Mouse (Mus musculus): ENCODE results near the gene Acot12. TPM values are rescaled to one million over a fixed set of nuclear protein-coding genes. Genes with fewer than 3 reads are reported as not detected.

Acot12 gene
- polyA plus RNA-seq, 1 experiment from 2014 or later = not detected

DNA sequence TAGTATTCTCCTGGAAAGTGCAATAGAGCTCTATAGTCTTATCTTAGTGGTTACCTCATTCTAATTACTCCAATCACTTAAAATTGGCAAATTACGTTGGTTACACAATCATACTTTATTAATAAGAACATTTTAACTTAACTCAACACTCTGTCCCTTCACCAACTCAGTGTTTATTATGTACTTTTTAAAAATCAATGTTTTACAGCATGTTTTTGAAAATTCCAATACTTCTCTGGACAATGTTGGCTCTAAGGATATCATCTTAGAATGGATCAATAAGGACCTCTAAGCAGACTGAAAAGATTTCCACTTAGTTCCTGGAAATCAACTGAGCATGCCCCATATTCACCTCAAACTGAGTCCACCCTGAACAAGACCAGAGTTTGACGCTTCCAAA is 7.1 kb downstream of the Acot12 start:
- WGBS = 89% methylated on average over 2 of the region's 2 CpGs
- DNase-seq (ENCODE audit: low spot score) (no peak), ATAC-seq (replicated peaks; ENCODE audit: insufficient number of reproducible peaks, low FRiP score, low TSS enrichment, low read depth) (no peak)
- Histone ChIP-seq H3K27ac (replicated peaks; ENCODE audit: low read depth, low read length) (no peak overlapping the region), H3K4me2 (ENCODE audit: low read depth, low read length) (no peak overlapping the region), H3K4me1 (ENCODE audit: control insufficient read depth, insufficient read depth, low read length) (no peaks in the 10 kb centered on the region), H3K36me3 (replicated peaks; ENCODE audit: control insufficient read depth, insufficient read depth, low read depth, low read length) (no peaks in the 10 kb centered on the region), H3K4me3 (ENCODE audit: low read depth, low read length) (no peak overlapping the region), H3K9me3 (replicated peaks; ENCODE audit: control insufficient read depth, low read length) (no peaks in the 10 kb centered on the region), H3K27me3 (ENCODE audit: control insufficient read depth, insufficient read depth, low read length) (no peaks in the 10 kb centered on the region), H3K9ac (replicated peaks; ENCODE audit: low read length) (no peak overlapping the region)

DNA sequence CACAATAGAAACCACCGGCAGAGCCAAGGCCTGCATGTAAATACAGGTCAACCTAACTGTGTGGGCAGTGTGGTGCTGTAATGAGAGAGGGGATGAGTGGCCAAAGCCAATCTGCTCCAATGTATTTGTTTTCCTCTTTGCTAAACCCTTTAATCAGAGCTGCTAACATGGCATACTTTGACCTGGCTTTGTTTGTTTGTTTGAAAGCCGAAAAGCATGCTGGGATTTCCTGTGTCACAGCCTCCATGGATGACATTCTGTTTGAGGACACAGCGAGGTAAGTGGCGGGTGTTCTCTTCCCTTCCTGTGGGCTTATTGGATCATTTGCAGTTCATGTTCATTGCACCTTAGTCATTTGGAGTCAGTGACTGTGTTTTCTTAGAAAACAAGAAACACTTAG is 8.7 kb downstream of the Acot12 start:
- H3K9ac ChIP-seq (replicated peaks; ENCODE audit: low read length) = no peak overlapping the region
- no peaks in the 10 kb centered on the region for H3K27me3 ChIP-seq (ENCODE audit: control insufficient read depth, insufficient read depth, low read length)
- no peak for ATAC-seq (replicated peaks; ENCODE audit: insufficient number of reproducible peaks, low FRiP score, low TSS enrichment, low read depth)
- no peaks in the 10 kb centered on the region for H3K9me3 ChIP-seq (replicated peaks; ENCODE audit: control insufficient read depth, low read length)
- H3K27ac ChIP-seq (replicated peaks; ENCODE audit: low read depth, low read length) = no peak overlapping the region
- no peaks in the 10 kb centered on the region for H3K4me1 ChIP-seq (ENCODE audit: control insufficient read depth, insufficient read depth, low read length)
- H3K4me3 ChIP-seq (ENCODE audit: low read depth, low read length) = no peak overlapping the region
- DNase-seq (ENCODE audit: low spot score) = no peak
- H3K36me3 ChIP-seq (replicated peaks; ENCODE audit: control insufficient read depth, insufficient read depth, low read depth, low read length) = no peaks in the 10 kb centered on the region
- no peak overlapping the region for H3K4me2 ChIP-seq (ENCODE audit: low read depth, low read length)
- 65% methylated on average over 4 of the region's 4 CpGs for WGBS

DNA sequence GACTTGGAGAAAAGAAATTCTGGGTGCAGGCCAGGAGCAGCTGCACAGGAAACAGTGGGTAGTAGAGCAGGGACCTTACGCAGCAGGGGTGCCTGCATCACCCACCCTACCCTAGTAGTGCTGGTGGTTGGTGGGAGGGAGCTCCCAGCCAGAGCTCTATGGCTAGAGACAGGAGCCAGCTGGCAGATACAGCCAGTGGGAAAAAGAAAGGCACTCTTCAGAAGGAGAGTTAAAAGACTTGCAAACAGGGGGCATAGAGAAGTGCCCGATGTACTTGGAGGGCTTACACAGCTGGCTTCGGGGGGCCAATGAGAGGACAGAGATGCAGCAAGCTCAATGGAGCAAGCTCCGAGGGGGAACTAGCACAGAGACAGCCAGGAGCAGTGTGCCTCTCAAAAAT is 12.4 kb downstream of the Acot12 start:
- Histone ChIP-seq H3K4me1 (ENCODE audit: control insufficient read depth, insufficient read depth, low read length) (no peaks in the 10 kb centered on the region), H3K36me3 (replicated peaks; ENCODE audit: control insufficient read depth, insufficient read depth, low read depth, low read length) (no peaks in the 10 kb centered on the region), H3K27ac (replicated peaks; ENCODE audit: low read depth, low read length) (no peak overlapping the region), H3K4me3 (ENCODE audit: low read depth, low read length) (no peak overlapping the region), H3K9me3 (replicated peaks; ENCODE audit: control insufficient read depth, low read length) (no peaks in the 10 kb centered on the region), H3K9ac (replicated peaks; ENCODE audit: low read length) (no peak overlapping the region), H3K27me3 (ENCODE audit: control insufficient read depth, insufficient read depth, low read length) (no peaks in the 10 kb centered on the region), H3K4me2 (ENCODE audit: low read depth, low read length) (no peak overlapping the region)
- DNase-seq (ENCODE audit: low spot score) (no peak), ATAC-seq (replicated peaks; ENCODE audit: insufficient number of reproducible peaks, low FRiP score, low TSS enrichment, low read depth) (no peak)
- WGBS = 55% methylated on average over 4 of the region's 4 CpGs

- H3K4me2 ChIP-seq (ENCODE audit: low read depth, low read length) = no peak overlapping the region
- H3K4me3 ChIP-seq (ENCODE audit: low read depth, low read length) = no peak overlapping the region
- H3K36me3 ChIP-seq (replicated peaks; ENCODE audit: control insufficient read depth, insufficient read depth, low read depth, low read length) = no peaks in the 10 kb centered on the region
- ATAC-seq (replicated peaks; ENCODE audit: insufficient number of reproducible peaks, low FRiP score, low TSS enrichment, low read depth) (no peak), DNase-seq (ENCODE audit: low spot score) (no peak)
- H3K9me3 ChIP-seq (replicated peaks; ENCODE audit: control insufficient read depth, low read length) = no peaks in the 10 kb centered on the region
- H3K9ac ChIP-seq (replicated peaks; ENCODE audit: low read length) = no peak overlapping the region
- H3K27ac ChIP-seq (replicated peaks; ENCODE audit: low read depth, low read length) = no peak overlapping the region
- H3K4me1 ChIP-seq (ENCODE audit: control insufficient read depth, insufficient read depth, low read length) = no peaks in the 10 kb centered on the region
- H3K27me3 ChIP-seq (ENCODE audit: control insufficient read depth, insufficient read depth, low read length) = no peaks in the 10 kb centered on the region
Measured at GRCm38 (mm10) chr13:91754762-91755161, 13.4 kb downstream of the Acot12 start.

GRCm38 (mm10) chr13:91756230-91756629 is 14.9 kb downstream of the Acot12 start:
- H3K4me1 ChIP-seq (ENCODE audit: control insufficient read depth, insufficient read depth, low read length) = no peaks in the 10 kb centered on the region
- H3K4me2 ChIP-seq (ENCODE audit: low read depth, low read length) = no peak overlapping the region
- WGBS = 93% methylated on average over 4 of the region's 4 CpGs
- H3K9me3 ChIP-seq (replicated peaks; ENCODE audit: control insufficient read depth, low read length) = no peaks in the 10 kb centered on the region
- no peaks in the 10 kb centered on the region for H3K36me3 ChIP-seq (replicated peaks; ENCODE audit: control insufficient read depth, insufficient read depth, low read depth, low read length)
- no peak for DNase-seq (ENCODE audit: low spot score)
- H3K27ac ChIP-seq (replicated peaks; ENCODE audit: low read depth, low read length) = no peak overlapping the region
- H3K4me3 ChIP-seq (ENCODE audit: low read depth, low read length) = no peak overlapping the region
- no peak overlapping the region for H3K9ac ChIP-seq (replicated peaks; ENCODE audit: low read length)
- no peaks in the 10 kb centered on the region for H3K27me3 ChIP-seq (ENCODE audit: control insufficient read depth, insufficient read depth, low read length)
- no peak for ATAC-seq (replicated peaks; ENCODE audit: insufficient number of reproducible peaks, low FRiP score, low TSS enrichment, low read depth)

DNA sequence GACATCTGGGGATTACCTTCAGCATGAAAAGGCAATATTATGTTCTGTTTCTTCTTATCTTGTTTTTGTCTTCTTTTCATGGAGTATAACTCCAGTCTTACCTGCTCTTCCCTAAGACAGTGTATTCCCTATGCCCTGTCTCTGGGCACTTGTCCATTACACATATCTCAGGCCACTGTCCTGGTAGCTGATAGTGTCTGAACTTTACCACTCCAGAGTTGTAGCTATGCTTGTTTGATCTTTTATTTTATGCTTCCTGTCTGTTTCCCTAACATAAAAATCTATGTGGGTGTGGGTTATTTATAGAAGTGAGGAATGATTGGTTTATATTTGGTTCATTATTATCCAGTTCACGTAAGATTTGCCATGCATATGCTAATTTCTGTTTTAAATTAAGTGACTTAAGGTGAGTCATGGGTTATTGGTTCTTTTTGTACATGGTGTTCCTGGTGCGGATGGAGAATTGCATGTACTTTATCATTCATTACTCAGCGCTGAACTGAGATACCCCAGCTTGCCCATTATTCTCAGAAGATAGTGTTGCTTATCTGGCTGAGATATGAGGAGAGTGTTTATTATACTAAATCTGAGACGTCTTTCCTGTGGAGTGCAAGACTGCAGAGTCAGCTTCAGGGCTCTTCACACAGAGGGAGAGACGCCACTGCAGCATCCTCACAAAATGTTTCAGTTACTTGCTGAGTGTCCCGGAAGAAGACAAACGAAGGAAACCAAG is 17.2 kb downstream of the Acot12 start:
- Histone ChIP-seq H3K4me3 (ENCODE audit: low read depth, low read length) (no peak overlapping the region), H3K9me3 (replicated peaks; ENCODE audit: control insufficient read depth, low read length) (no peaks in the 10 kb centered on the region), H3K9ac (replicated peaks; ENCODE audit: low read length) (no peak overlapping the region), H3K4me2 (ENCODE audit: low read depth, low read length) (no peak overlapping the region), H3K36me3 (replicated peaks; ENCODE audit: control insufficient read depth, insufficient read depth, low read depth, low read length) (no peaks in the 10 kb centered on the region), H3K27me3 (ENCODE audit: control insufficient read depth, insufficient read depth, low read length) (no peaks in the 10 kb centered on the region), H3K27ac (replicated peaks; ENCODE audit: low read depth, low read length) (no peak overlapping the region), H3K4me1 (ENCODE audit: control insufficient read depth, insufficient read depth, low read length) (no peaks in the 10 kb centered on the region)
- DNase-seq (ENCODE audit: low spot score) (no peak), ATAC-seq (replicated peaks; ENCODE audit: insufficient number of reproducible peaks, low FRiP score, low TSS enrichment, low read depth) (no peak)
- WGBS = 81% methylated on average over 7 of the region's 7 CpGs

GRCm38 (mm10) chr13:91759791-91760190 is 18.5 kb downstream of the Acot12 start:
- Histone ChIP-seq H3K27ac (replicated peaks; ENCODE audit: low read depth, low read length) (no peak overlapping the region), H3K4me3 (ENCODE audit: low read depth, low read length) (no peak overlapping the region), H3K27me3 (ENCODE audit: control insufficient read depth, insufficient read depth, low read length) (no peaks in the 10 kb centered on the region), H3K9me3 (replicated peaks; ENCODE audit: control insufficient read depth, low read length) (no peaks in the 10 kb centered on the region), H3K36me3 (replicated peaks; ENCODE audit: control insufficient read depth, insufficient read depth, low read depth, low read length) (no peaks in the 10 kb centered on the region), H3K9ac (replicated peaks; ENCODE audit: low read length) (no peak overlapping the region), H3K4me1 (ENCODE audit: control insufficient read depth, insufficient read depth, low read length) (no peaks in the 10 kb centered on the region), H3K4me2 (ENCODE audit: low read depth, low read length) (no peak overlapping the region)
- DNase-seq (ENCODE audit: low spot score) = no peak
- 72% methylated on average over 8 of the region's 8 CpGs for WGBS
- no peak for ATAC-seq (replicated peaks; ENCODE audit: insufficient number of reproducible peaks, low FRiP score, low TSS enrichment, low read depth)

GRCm38 (mm10) chr13:91760302-91761050 is 19.2 kb downstream of the Acot12 start:
- ATAC-seq (replicated peaks; ENCODE audit: insufficient number of reproducible peaks, low FRiP score, low TSS enrichment, low read depth) (no peak), DNase-seq (ENCODE audit: low spot score) (no peak)
- no peak overlapping the region for H3K4me2 ChIP-seq (ENCODE audit: low read depth, low read length)
- WGBS = 90% methylated on average over 8 of the region's 8 CpGs
- no peaks in the 10 kb centered on the region for H3K36me3 ChIP-seq (replicated peaks; ENCODE audit: control insufficient read depth, insufficient read depth, low read depth, low read length)
- no peaks in the 10 kb centered on the region for H3K9me3 ChIP-seq (replicated peaks; ENCODE audit: control insufficient read depth, low read length)
- no peak overlapping the region for H3K27ac ChIP-seq (replicated peaks; ENCODE audit: low read depth, low read length)
- no peaks in the 10 kb centered on the region for H3K4me1 ChIP-seq (ENCODE audit: control insufficient read depth, insufficient read depth, low read length)
- no peaks in the 10 kb centered on the region for H3K27me3 ChIP-seq (ENCODE audit: control insufficient read depth, insufficient read depth, low read length)
- H3K4me3 ChIP-seq (ENCODE audit: low read depth, low read length) = no peak overlapping the region
- H3K9ac ChIP-seq (replicated peaks; ENCODE audit: low read length) = no peak overlapping the region
